Mouse (Mus musculus) midbrain, embryonic 15.5 days (tissue): ENCODE measurements around the gene Ppip5k2. TPM values are rescaled to one million over a fixed set of nuclear protein-coding genes. Genes with fewer than 3 reads are reported as not detected.

ENCODE experiments used
- ATAC-seq: fragments of 200-750 bp; cut with Nextera tagmentation; replicated peaks from 2 replicates; pipeline ENCODE4 v1.8.0; 2017; ENCODE audit warnings: moderate TSS enrichment
- H3K27ac ChIP-seq: fragments of 300-500 bp; sonication (generic); 2 replicates; pipeline ENCODE4 v1.5.1; 2015; ENCODE audit warnings: mild to moderate bottlenecking, inconsistent platforms
- H3K27me3 ChIP-seq: fragments of 300-500 bp; sonication (generic); replicated peaks from 2 replicates; pipeline ENCODE4 v1.6.1; 2015; ENCODE audit warnings: inconsistent platforms
- H3K36me3 ChIP-seq: fragments of 300-500 bp; sonication (generic); replicated peaks from 2 replicates; pipeline ENCODE4 v1.6.1; 2015; ENCODE audit warnings: inconsistent platforms
- H3K4me1 ChIP-seq: fragments of 300-500 bp; sonication (generic); 2 replicates; pipeline ENCODE4 v1.6.1; 2015; ENCODE audit warnings: inconsistent platforms
- H3K4me2 ChIP-seq: fragments of 300-500 bp; sonication (generic); 2 replicates; pipeline ENCODE4 v1.6.1; 2015; ENCODE audit warnings: inconsistent platforms, mild to moderate bottlenecking, moderate library complexity
- H3K4me3 ChIP-seq: fragments of 300-500 bp; sonication (generic); 2 replicates; pipeline ENCODE4 v1.5.1; 2015; ENCODE audit warnings: mild to moderate bottlenecking, inconsistent platforms
- H3K9ac ChIP-seq: fragments of 300-500 bp; sonication (generic); 2 replicates; pipeline ENCODE4 v1.6.1; 2015; ENCODE audit warnings: mild to moderate bottlenecking, inconsistent platforms
- H3K9me3 ChIP-seq: fragments of 300-500 bp; sonication (generic); 2 replicates; pipeline ENCODE4 v1.6.1; 2016; ENCODE audit warnings: inconsistent platforms
- WGBS: fragments of 180-500 bp; shearing (Covaris S2); methylation state at CpG from one replicate; pipeline ENCODE4 v1.1.7; 2015; ENCODE audit warnings: mixed read lengths; 5-methylcytosine and 5-hydroxymethylcytosine counted together
- polyA plus RNA-seq: library from polyadenylated mRNA; unstranded; fragments of >200 nt; fragmentation: Nextera tagmentation; extraction: Ambion mirVana; gene quantifications from 2 replicates; pipeline ENCODE4 v1.2.1, GENCODE M21; 2015

The Ppip5k2 gene
- polyA plus RNA-seq, 1 experiment from 2014 or later: 69.9 TPM

- H3K4me3 ChIP-seq: no peak overlapping the region
- no peaks in the 10 kb centered on the region for H3K27me3 ChIP-seq
- H3K4me2 ChIP-seq: no peak overlapping the region
- peak; percentile 67 for ATAC-seq
- H3K27ac ChIP-seq: no peak overlapping the region
- H3K9me3 ChIP-seq: no peaks in the 10 kb centered on the region
- no peaks in the 10 kb centered on the region for H3K36me3 ChIP-seq
- 14% methylated on average over 3 of the region's 3 CpGs for WGBS
- H3K4me1 ChIP-seq: no peaks in the 10 kb centered on the region
- no peak overlapping the region for H3K9ac ChIP-seq
These were observed 81.5 kb downstream of the Ppip5k2 start for GRCm38 (mm10) chr1:97688756-97689155.

DNA sequence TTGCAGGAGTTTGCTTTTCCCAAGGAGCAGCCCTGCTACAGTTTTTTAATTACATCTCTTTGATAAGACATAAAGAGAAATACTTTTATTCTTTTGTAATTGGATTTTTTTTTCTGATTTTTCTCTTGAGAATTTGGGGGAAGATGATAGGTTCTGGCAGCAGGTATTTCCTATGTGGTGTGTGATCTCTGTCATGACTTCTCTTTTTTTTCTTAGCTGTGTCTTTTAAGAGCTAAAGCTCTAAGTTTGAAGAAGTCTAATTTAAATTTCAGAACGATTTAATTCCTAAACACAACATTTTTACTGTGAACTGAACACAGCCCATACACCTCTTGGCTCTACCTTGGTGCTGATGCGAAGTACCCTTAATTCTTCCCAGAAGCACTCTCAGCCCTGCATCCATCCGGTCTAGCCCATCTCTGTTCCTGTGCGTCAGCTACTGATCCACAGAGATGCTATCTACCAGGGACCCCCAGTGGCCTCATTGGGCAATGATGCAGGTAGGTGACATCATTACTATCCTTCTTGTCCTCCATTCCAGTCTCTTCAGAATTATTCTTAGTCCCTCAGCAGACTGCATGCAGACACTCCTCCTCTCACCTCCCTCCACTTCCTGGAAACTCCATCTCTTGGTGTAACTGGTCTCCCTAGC lies 93.6 kb downstream of the Ppip5k2 start:
- H3K9me3 ChIP-seq: no peaks in the 10 kb centered on the region
- H3K27me3 ChIP-seq: no peaks in the 10 kb centered on the region
- 78% methylated on average over 4 of the region's 4 CpGs for WGBS
- no peak for ATAC-seq
- no peaks in the 10 kb centered on the region for H3K4me1 ChIP-seq
- no peak overlapping the region for H3K4me3 ChIP-seq
- no peak overlapping the region for H3K27ac ChIP-seq
- H3K9ac ChIP-seq: no peak overlapping the region
- H3K36me3 ChIP-seq: no peaks in the 10 kb centered on the region
- H3K4me2 ChIP-seq: no peak overlapping the region

DNA sequence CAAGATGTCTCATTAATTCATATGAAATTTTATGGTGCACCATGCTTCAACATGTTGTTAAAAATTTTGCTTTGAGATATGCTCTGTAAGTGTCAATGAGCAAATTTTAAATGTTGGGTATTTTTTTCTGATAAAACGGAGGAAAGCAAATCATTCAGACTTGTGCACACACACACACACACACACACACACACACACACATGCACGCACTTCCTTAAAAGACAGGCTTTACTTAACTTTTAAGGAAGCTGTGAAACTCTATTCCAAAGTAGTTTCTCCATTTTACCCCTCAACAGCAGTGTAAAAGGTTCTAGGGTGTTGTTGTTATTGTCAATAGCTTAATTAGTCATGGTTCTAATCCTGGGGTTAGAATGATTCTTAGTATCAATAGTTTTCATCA lies 94.1 kb downstream of the Ppip5k2 start:
- no peak overlapping the region for H3K4me3 ChIP-seq
- H3K4me2 ChIP-seq: no peak overlapping the region
- H3K4me1 ChIP-seq: no peaks in the 10 kb centered on the region
- no peak overlapping the region for H3K27ac ChIP-seq
- no peaks in the 10 kb centered on the region for H3K9me3 ChIP-seq
- ATAC-seq: no peak
- H3K9ac ChIP-seq: no peak overlapping the region
- WGBS: 41% methylated on average over 2 of the region's 2 CpGs
- H3K36me3 ChIP-seq: no peaks in the 10 kb centered on the region
- H3K27me3 ChIP-seq: no peaks in the 10 kb centered on the region

- ATAC-seq: no peak
These were observed 97.4 kb downstream of the Ppip5k2 start for GRCm38 (mm10) chr1:97672849-97673248.

GRCm38 (mm10) chr1:97667288-97667687 lies 102.9 kb downstream of the Ppip5k2 start:
- Histone ChIP-seq H3K4me1 (peaks cover 3% of the 10 kb centered on the region), H3K36me3 (no peaks in the 10 kb centered on the region), H3K9me3 (no peaks in the 10 kb centered on the region), H3K4me3 (no peak overlapping the region), H3K27me3 (no peaks in the 10 kb centered on the region), H3K27ac (no peak overlapping the region), H3K4me2 (no peak overlapping the region), H3K9ac (no peak overlapping the region)
- ATAC-seq: no peak
- 97% methylated on average over 1 of the region's 1 CpGs for WGBS

More at GRCm38 (mm10) chr1:97672849-97673248, 97.4 kb downstream of the Ppip5k2 start:
- no peak overlapping the region for H3K4me2 ChIP-seq
- H3K36me3 ChIP-seq: no peaks in the 10 kb centered on the region
- no peaks in the 10 kb centered on the region for H3K4me1 ChIP-seq
- WGBS: 80% methylated on average over 2 of the region's 2 CpGs
- H3K9ac ChIP-seq: no peak overlapping the region
- no peak overlapping the region for H3K4me3 ChIP-seq
- H3K9me3 ChIP-seq: no peaks in the 10 kb centered on the region
- no peaks in the 10 kb centered on the region for H3K27me3 ChIP-seq
- H3K27ac ChIP-seq: no peak overlapping the region

GRCm38 (mm10) chr1:97662324-97662723 lies 107.9 kb downstream of the Ppip5k2 start:
- H3K27ac ChIP-seq: peak overlapping the region; percentile 100
- no peaks in the 10 kb centered on the region for H3K9me3 ChIP-seq
- peak overlapping the region; percentile 83 for H3K4me3 ChIP-seq
- no peaks in the 10 kb centered on the region for H3K36me3 ChIP-seq
- ATAC-seq: no peak
- WGBS: 12% methylated on average over 7 of the region's 7 CpGs
- peaks cover 31% of the 10 kb centered on the region for H3K4me1 ChIP-seq
- H3K4me2 ChIP-seq: peak overlapping the region; percentile 67
- H3K9ac ChIP-seq: peak overlapping the region; percentile 98
- no peaks in the 10 kb centered on the region for H3K27me3 ChIP-seq

- ATAC-seq: peak; percentile 95
- WGBS: under 1% methylated on average over 95 of the region's 106 CpGs
- no peaks in the 10 kb centered on the region for H3K27me3 ChIP-seq
These were observed 108.6 kb downstream of the Ppip5k2 start, which contains the start of gene D1Ertd622e for GRCm38 (mm10) chr1:97661406-97662241. D1Ertd622e (minus strand) TSS chr1:97662074.

GRCm38 (mm10) chr1:97660687-97661405 lies 109.4 kb downstream of the Ppip5k2 start:
- ATAC-seq: peak; percentile 7
- Histone ChIP-seq H3K36me3 (no peaks in the 10 kb centered on the region), H3K9me3 (no peaks in the 10 kb centered on the region), H3K4me2 (peak overlapping the region; percentile 67), H3K27ac (peak overlapping the region; percentile 100), H3K4me1 (peaks cover 36% of the 10 kb centered on the region), H3K27me3 (no peaks in the 10 kb centered on the region), H3K9ac (peak overlapping the region; percentile 98), H3K4me3 (peak overlapping the region; percentile 83)
- WGBS: under 1% methylated on average over 93 of the region's 93 CpGs

More at GRCm38 (mm10) chr1:97661406-97662241, 108.6 kb downstream of the Ppip5k2 start, which contains the start of gene D1Ertd622e:
- Histone ChIP-seq H3K9ac (peak within 1 kb of the TSS; percentile 98), H3K27ac (peak within 1 kb of the TSS; percentile 100), H3K4me1 (peaks cover 36% of the 10 kb centered on the region), H3K36me3 (no peaks in the 10 kb centered on the region), H3K9me3 (no peaks in the 10 kb centered on the region), H3K4me2 (peak within 1 kb of the TSS; percentile 67), H3K4me3 (peak within 1 kb of the TSS; percentile 83)

GRCm38 (mm10) chr1:97659405-97659804 lies 110.8 kb downstream of the Ppip5k2 start:
- Histone ChIP-seq H3K4me2 (peak overlapping the region; percentile 67), H3K27me3 (no peaks in the 10 kb centered on the region), H3K4me1 (peaks cover 40% of the 10 kb centered on the region), H3K4me3 (peak overlapping the region; percentile 83), H3K9ac (no peak overlapping the region), H3K27ac (no peak overlapping the region), H3K36me3 (no peaks in the 10 kb centered on the region), H3K9me3 (no peaks in the 10 kb centered on the region)
- ATAC-seq: no peak
- WGBS: 35% methylated on average over 7 of the region's 7 CpGs

DNA sequence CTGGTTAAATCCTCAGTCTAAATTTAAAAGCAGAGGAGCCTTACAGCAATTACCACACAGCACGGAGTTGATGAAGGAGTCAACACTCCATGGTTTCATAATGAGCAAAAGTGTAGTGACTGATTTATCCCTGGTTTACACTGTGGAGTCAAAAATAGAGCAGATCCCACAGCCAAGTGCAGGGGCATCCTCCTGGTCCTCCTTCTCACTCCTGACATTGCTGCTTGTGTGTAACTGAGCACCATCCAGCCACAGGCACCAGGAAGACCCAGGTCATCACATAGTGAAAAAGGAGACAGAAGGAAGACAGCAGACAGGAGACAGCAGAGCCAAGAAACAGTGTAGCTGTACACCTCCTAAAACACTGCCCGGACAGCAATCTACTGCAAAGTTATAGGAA lies 112.4 kb downstream of the Ppip5k2 start:
- H3K27me3 ChIP-seq: no peaks in the 10 kb centered on the region
- H3K4me3 ChIP-seq: no peak overlapping the region
- H3K4me1 ChIP-seq: peaks cover 41% of the 10 kb centered on the region
- no peak overlapping the region for H3K9ac ChIP-seq
- 76% methylated on average over 2 of the region's 2 CpGs for whole genome bisulfite sequencing
- H3K36me3 ChIP-seq: 0 out of 2 replicates have a peak, but pooled peaks cover 4% of the 10 kb centered on the region
- no peak for ATAC-seq
- H3K4me2 ChIP-seq: no peak overlapping the region; the same call in 1 of the 2 replicates
- H3K27ac ChIP-seq: no peak overlapping the region
- H3K9me3 ChIP-seq: no peaks in the 10 kb centered on the region

DNA sequence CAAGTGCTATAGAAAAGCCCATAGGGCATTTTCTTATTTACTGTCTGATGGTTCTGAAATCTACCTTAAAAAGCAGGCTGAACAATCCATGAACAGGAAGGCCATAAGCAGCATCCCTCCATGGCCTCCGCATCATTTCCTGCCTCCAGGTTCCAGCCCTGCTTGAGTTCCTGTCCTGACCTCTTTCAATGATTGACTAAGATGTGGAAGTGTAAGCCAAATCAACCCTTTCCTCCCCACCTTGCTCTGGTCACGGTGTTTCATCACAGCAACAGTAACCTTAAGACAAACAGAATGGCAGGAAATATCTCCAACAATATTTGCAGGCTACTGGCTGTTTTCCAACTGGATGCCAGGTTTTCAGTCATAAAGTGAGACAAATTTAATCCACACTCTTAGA lies 113.0 kb downstream of the Ppip5k2 start:
- H3K4me3 ChIP-seq: no peak overlapping the region
- no peak overlapping the region for H3K27ac ChIP-seq
- no peak overlapping the region for H3K4me2 ChIP-seq
- 73% methylated on average over 2 of the region's 2 CpGs for WGBS
- no peaks in the 10 kb centered on the region for H3K9me3 ChIP-seq
- H3K36me3 ChIP-seq: 0 out of 2 replicates have a peak, but pooled peaks cover 4% of the 10 kb centered on the region
- no peaks in the 10 kb centered on the region for H3K27me3 ChIP-seq
- ATAC-seq: no peak
- H3K4me1 ChIP-seq: peaks cover 37% of the 10 kb centered on the region
- H3K9ac ChIP-seq: no peak overlapping the region
